Mouse (Mus musculus) granulocyte monocyte progenitor cell, adult 5-6 weeks (primary cell): ENCODE data around the gene Lars2. TPM values are rescaled to one million over a fixed set of nuclear protein-coding genes. Genes with fewer than 3 reads are reported as not detected.
A peak's percentile ranks its signal among the peaks of the same experiment; 100 is the strongest.

Source experiments
- ATAC-seq: replicated peaks from 2 replicates; pipeline ENCODE4 v1.8.0; 2016; ENCODE audit warnings: mild to moderate bottlenecking, moderate TSS enrichment, inconsistent platforms; ENCODE audit not compliant: poor library complexity, severe bottlenecking
- total RNA-seq, 2 experiments: library from RNA; stranded (forward) in 1 of 2; stranded (reverse) in 1 of 2; fragments of 200-712, 200-1000 nt in 1 of 2; fragments of >200 nt in 1 of 2; fragmentation: Nextera tagmentation in 1 of 2; gene quantifications; 2 replicates each; pipeline ENCODE4 v1.2.3; 2014 to 2017

The Lars2 gene
- total RNA-seq, 2 experiments from 2014 or later, result 33.6 to 24,943 TPM

- ATAC-seq, result peak; percentile 79
Measured at GRCm38 (mm10) chr9:123388087-123389007, 21.6 kb downstream of the Lars2 start.

- no peak for ATAC-seq
Measured at GRCm38 (mm10) chr9:123391140-123391849, 24.6 kb downstream of the Lars2 start.

- no peak for ATAC-seq
Measured at GRCm38 (mm10) chr9:123394856-123395255, 28.1 kb downstream of the Lars2 start.

GRCm38 (mm10) chr9:123397701-123398100 lies 31.0 kb downstream of the Lars2 start:
- no peak for ATAC-seq

DNA sequence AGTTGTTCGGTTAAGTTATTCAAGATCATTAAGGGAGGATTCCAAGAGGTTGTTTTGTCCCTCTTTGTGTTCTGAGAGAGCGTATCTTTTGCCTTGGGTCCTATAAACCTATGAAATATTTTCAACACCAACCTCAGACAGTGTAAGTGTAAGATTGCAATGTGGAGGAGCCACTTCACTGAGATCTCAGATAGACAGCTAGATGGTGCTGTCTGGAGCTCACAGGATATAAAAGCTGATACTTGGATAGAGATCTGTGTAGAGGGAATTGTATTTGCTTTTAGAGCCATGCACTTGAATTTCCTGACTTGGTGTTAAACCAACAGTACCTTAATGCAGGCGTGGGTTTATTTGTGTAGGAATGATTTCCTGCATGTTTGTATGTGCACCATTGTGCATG lies 35.5 kb downstream of the Lars2 start:
- no peak for ATAC-seq

GRCm38 (mm10) chr9:123403031-123403430 lies 36.3 kb downstream of the Lars2 start:
- no peak for ATAC-seq

- ATAC-seq, result no peak
Measured at GRCm38 (mm10) chr9:123405231-123405630, 38.5 kb downstream of the Lars2 start.

DNA sequence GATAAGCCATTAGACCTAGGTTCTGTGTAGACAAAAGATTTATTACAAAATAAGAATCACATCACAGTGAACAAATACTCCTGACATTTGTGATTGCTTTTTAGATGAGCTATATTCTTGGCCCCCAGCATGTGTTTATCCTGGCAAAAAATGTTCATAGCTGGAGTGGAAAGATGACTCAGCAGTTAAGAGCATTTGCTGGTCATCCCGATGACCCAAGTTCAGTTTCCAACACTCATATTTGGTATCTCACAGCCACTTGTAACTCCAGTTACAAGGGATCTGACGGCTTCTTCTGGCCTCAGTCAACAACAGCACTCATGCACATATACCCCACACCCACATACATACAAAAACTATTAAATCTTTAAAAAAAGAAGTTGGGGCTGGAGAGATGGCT lies 42.0 kb downstream of the Lars2 start:
- no peak for ATAC-seq

GRCm38 (mm10) chr9:123429863-123430262 lies 63.1 kb downstream of the Lars2 start:
- ATAC-seq, result no peak

DNA sequence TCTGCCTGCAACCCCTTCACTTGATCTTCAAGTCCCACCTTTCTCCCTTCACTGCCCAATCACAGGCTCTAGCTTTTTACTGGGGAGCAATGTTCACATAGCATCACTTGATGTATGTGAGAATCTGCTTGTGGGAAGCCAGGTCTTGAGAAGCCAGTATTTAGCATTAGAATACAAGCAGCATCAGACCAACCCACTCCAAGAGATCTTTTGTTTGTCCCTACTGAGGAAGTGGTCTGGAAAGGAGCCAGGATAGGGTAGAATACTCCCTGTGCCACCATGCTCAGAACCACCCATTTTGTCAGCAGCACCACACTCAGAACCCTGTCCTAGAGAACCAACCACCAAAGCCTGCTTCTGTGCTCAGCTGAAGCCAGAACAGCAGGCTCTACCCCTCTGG lies 64.2 kb downstream of the Lars2 start:
- no peak for ATAC-seq

- ATAC-seq, result no peak
Measured at GRCm38 (mm10) chr9:123438223-123438622, 71.5 kb downstream of the Lars2 start.

- no peak for ATAC-seq
Measured at GRCm38 (mm10) chr9:123440230-123441058, 73.7 kb downstream of the Lars2 start.

GRCm38 (mm10) chr9:123447101-123447500 lies 80.4 kb downstream of the Lars2 start:
- ATAC-seq, result peak; percentile 63

DNA sequence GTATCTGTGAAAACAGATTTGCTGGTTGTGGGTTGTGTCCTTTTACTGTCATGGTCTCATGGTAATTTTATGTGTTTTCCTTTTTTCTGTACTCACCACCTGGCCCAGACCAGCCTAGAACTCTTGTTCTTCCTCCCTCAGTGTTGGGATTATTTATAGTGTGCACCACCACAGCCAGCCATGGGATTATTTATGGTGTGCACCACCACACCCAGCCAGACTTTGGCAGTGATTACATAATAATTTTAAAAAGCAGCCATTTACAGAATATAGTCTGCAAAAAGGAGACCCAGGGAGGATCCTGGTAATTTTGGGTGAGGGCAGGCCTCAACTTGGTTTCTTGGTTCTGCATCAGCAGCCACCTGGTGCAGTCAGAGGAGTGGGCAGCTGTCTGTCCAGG lies 81.9 kb downstream of the Lars2 start:
- no peak for ATAC-seq

DNA sequence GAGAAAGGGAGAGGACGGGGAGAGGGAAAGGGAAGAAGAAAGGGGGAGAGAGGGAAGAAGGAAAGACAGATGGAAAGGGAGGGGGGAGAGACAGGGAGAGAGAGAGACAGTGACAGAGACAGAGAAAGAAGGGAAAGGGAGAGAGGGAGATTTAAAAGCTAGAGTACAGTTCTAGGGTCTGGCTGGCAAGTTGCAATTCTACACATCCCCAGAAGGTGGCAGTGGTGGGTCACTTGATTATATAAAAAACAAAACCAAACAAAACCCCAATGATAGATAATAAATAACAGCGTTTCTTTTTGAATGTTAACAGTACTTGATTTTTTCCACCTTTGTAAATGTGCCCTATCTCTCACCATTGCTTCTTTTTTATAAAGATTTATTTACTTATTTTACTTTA lies 83.4 kb downstream of the Lars2 start:
- peak; percentile 50; the same call in 1 of the 2 replicates for ATAC-seq

DNA sequence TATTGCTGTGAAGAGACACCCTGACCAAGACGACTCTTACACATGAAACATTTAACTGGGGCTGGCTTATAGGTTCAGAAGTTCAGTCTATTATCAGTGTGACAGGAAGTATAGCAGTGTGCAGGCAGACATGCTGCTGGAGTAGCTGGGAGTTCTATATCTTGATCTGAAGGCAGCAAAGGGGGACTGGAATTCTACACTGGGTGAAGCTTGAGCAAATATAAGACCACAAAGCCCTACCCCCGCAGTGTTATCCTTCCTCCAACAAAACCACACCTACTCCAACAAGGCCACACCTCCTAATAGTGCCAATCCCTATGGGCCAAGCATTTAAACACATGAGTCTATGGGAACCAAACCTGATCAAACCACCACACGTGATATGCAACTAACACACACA lies 85.0 kb downstream of the Lars2 start:
- no peak for ATAC-seq

DNA sequence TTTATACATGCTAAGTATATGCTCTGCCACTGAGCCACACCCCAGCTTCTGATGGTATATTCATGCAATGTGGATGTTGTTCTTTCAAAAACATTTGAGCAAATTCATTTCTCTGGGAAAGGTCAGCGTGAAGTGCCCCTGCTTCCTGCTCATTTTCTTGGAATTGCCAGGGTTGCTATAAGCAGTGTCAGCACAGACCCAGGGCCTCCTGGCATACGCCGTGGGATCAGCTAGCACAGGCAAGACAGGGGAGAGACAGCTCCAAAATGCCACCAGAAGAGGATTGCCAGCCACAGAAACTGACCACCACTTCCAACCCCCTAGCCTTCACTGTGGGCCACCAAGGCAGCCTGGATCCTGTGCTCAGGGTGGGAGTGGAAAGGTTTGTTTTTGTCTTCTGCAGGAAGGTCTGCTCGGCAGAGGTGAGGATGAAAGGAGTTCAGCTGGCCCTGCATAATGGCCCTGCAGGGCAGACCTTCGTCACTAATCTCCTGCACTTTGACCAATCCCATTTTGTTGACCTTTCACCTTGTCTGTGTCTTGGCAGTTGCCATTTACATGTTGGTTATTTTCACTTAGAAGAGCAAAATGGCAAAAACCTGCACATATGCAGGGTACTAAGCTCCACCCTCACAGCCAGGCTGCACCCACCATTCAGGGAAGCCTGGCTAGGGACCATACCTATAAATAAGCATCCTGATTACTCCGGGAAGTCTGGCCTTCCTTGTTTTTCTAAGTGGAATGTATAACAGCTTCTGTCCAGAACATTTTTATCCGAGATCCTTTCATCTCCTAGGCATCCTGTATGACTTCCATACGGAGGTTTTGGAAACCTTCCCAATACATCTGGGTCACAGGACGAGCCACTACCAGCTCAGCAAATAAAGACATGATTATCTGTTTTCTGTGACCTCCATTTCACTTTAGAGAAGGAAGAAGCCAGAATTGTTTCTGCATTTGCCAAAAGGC lies 90.2 kb downstream of the Lars2 start:
- no peak for ATAC-seq

GRCm38 (mm10) chr9:123457603-123458002 lies 90.9 kb downstream of the Lars2 start:
- no peak for ATAC-seq

- ATAC-seq, result no peak
Measured at GRCm38 (mm10) chr9:123467141-123467620, 100.5 kb downstream of the Lars2 start.
